Mouse (Mus musculus) forebrain, postnatal 0 days (tissue): ENCODE measurements around the gene Ccdc171. TPM values are rescaled to one million over a fixed set of nuclear protein-coding genes. Genes with fewer than 3 reads are reported as not detected.
"Not testable (repeated sequence)": the region's sequence is repeated elsewhere in the genome, so short reads cannot be mapped to it uniquely, and the experiment has no call there.

Experiments used
- ATAC-seq: fragments of 200-750 bp; cut with Nextera tagmentation; 2 replicates; pipeline ENCODE4 v1.8.0; 2017; ENCODE audit warnings: mild to moderate bottlenecking, moderate library complexity
- DNase-seq: peaks from one replicate; pipeline ENCODE4 v3.0.0-alpha.2; 2015
- H3K27ac ChIP-seq: fragments of 300-500 bp; sonication (generic); 2 replicates; pipeline ENCODE4 v1.5.1; 2014; ENCODE audit warnings: low read depth, mild to moderate bottlenecking, antibody characterized with exemption, low read length, moderate library complexity, mixed read lengths
- H3K27me3 ChIP-seq: fragments of 300-500 bp; sonication (generic); 2 replicates; pipeline ENCODE4 v1.6.1; 2014; ENCODE audit warnings: mild to moderate bottlenecking, low read length, mixed read lengths; ENCODE audit not compliant: insufficient read depth
- H3K36me3 ChIP-seq: fragments of 300-500 bp; sonication (generic); 2 replicates; pipeline ENCODE4 v1.6.1; 2014; ENCODE audit warnings: mild to moderate bottlenecking, moderate library complexity; ENCODE audit not compliant: insufficient read depth
- H3K4me1 ChIP-seq: fragments of 300-500 bp; sonication (generic); 2 replicates; pipeline ENCODE4 v1.6.1; 2014; ENCODE audit warnings: antibody characterized with exemption; ENCODE audit not compliant: insufficient read depth
- H3K4me2 ChIP-seq: fragments of 300-500 bp; sonication (generic); 2 replicates; pipeline ENCODE4 v1.6.1; 2014; ENCODE audit warnings: low read depth, mild to moderate bottlenecking, moderate library complexity
- H3K4me3 ChIP-seq: fragments of 300-500 bp; sonication (generic); 2 replicates; pipeline ENCODE4 v1.5.1; 2014; ENCODE audit warnings: low read depth, low read length, mixed read lengths
- H3K9ac ChIP-seq: fragments of 300-500 bp; sonication (generic); 2 replicates; pipeline ENCODE4 v1.6.1; 2014; ENCODE audit warnings: mild to moderate bottlenecking
- H3K9me3 ChIP-seq: fragments of 300-500 bp; sonication (generic); 2 replicates; pipeline ENCODE4 v1.6.1; 2016; ENCODE audit warnings: low read length
- CTCF ChIP-seq: sonication (generic); IDR thresholded peaks from 2 replicates; pipeline ENCODE4 v1.5.1; 2016; ENCODE audit warnings: antibody characterized with exemption, control low read depth, low read depth
- WGBS: fragments of 180-500 bp; shearing (Covaris S2); extraction: QIAGEN DNeasy Blood & Tissue Kit; methylation state at CpG from one replicate; pipeline ENCODE4 v1.1.7; 2014; 5-methylcytosine and 5-hydroxymethylcytosine counted together
- polyA plus RNA-seq: library from polyadenylated mRNA; unstranded; fragments of >200 nt; fragmentation: Nextera tagmentation; extraction: Ambion mirVana; gene quantifications from 2 replicates; pipeline ENCODE4 v1.2.1, GENCODE M21; 2015
- total RNA-seq: library from RNA; depleted of rRNA; stranded (reverse); fragments of >200 nt; gene quantifications from 2 replicates; pipeline ENCODE4 v1.2.3, GENCODE M21; 2014

Gene Ccdc171
- total and polyA plus RNA-seq, 2 experiments from 2014 or later, result 2.9 to 4.6 TPM

DNA sequence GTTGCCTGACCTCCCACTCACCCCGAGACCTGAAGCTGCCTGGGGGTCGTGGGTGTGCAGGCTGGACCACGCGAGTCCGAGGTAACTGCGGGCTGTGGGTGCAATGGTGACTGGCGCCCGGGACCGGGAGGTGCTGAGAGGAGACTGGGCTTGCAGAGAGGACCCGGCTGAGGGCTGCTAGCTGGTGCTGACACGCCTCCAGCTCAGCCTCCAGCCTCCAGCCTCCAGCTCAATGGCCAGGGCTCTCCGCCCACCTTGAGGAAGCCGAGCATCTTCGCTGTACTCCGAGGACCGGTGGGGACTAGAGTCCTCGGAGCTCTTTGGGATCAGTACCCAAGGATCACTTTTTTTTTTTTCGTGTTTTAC lies 328 bp downstream of the Ccdc171 start:
- no peak for TF ChIP-seq CTCF
- Histone ChIP-seq H3K9me3 (no peaks in the 10 kb centered on the region), H3K27me3 (no peaks in the 10 kb centered on the region), H3K4me1 (0 out of 2 replicates have a peak, but pooled peaks cover 5% of the 10 kb centered on the region), H3K9ac (peak overlapping the region; percentile 69), H3K27ac (peak overlapping the region; percentile 98; the same call in 1 of the 2 replicates), H3K4me3 (peak overlapping the region; percentile 48), H3K4me2 (peak overlapping the region; percentile 95), H3K36me3 (no peaks in the 10 kb centered on the region)
- DNase-seq, result no peak
- WGBS, result 2% methylated on average over 18 of the region's 18 CpGs
- peak; percentile 28 for ATAC-seq

DNA sequence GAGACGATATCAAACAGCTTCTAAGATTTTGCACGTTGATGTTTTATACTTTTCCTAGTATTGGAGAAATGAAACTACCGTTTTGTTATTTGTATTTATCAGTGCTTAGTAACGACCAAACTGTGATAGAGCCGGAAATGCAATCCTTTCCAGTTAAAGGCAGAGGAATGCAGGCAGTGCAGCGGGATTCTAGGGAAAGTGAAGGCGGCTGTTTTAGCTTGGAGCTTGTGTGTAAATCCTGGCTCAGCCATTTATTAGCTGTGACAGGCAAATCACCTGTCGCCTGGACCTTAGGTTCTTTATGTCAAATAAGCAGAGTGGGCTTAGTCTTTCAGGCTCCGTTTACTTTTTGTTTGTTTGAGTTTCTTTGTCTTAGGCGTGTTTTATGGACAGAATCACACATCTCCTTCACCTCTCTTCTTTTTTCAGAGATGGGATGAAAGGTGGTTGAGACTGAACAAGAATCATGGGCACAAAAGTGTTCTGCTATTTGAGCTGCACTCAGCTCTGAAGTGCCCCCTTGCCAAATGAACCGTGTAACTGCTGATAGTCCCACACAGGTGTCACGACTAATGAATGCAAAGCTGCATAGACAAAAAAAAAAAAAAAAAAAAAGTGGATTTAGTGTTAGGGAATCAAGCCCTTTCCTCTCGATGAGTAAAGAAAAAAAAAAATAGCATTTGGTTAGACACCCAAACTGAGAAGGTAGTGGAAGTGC lies 1.1 kb downstream of the Ccdc171 start:
- 5% methylated on average over 13 of the region's 13 CpGs for WGBS
- H3K4me2 ChIP-seq, result peak overlapping the region; percentile 95
- peak overlapping the region; percentile 31; the same call in 1 of the 2 replicates for H3K9ac ChIP-seq
- DNase-seq (no peak), ATAC-seq (no peak)
- H3K4me1 ChIP-seq, result 0 out of 2 replicates have a peak, but pooled peaks cover 5% of the 10 kb centered on the region
- no peaks in the 10 kb centered on the region for H3K9me3 ChIP-seq
- H3K4me3 ChIP-seq, result peak overlapping the region; percentile 48
- no peaks in the 10 kb centered on the region for H3K27me3 ChIP-seq
- no peaks in the 10 kb centered on the region for H3K36me3 ChIP-seq
- no peak overlapping the region for H3K27ac ChIP-seq
- TF ChIP-seq CTCF, result no peak

DNA sequence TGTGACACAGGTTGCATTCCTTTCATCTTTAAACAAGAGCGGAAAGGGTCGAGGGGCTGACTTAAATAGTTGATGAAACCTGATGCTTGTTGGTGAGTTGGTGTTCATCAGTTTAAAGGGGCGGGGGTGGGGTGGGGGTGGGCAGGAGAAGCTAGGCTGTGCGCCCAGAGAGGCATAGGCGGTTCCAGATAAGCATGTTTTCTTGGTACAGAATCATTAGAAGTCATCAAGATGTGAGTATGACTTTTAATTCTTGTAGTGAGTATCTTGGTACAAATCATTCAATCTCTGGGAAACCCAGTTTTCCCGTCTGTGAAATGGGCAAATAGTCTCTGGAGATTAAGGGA lies 1.6 kb downstream of the Ccdc171 start:
- WGBS, result 54% methylated on average over 6 of the region's 6 CpGs
- Histone ChIP-seq H3K4me3 (no peak overlapping the region), H3K9ac (no peak overlapping the region), H3K27ac (no peak overlapping the region), H3K4me1 (0 out of 2 replicates have a peak, but pooled peaks cover 5% of the 10 kb centered on the region), H3K4me2 (no peak overlapping the region), H3K27me3 (no peaks in the 10 kb centered on the region), H3K9me3 (no peaks in the 10 kb centered on the region), H3K36me3 (no peaks in the 10 kb centered on the region)
- no peak for DNase-seq
- no peak for TF ChIP-seq CTCF
- no peak for ATAC-seq

DNA sequence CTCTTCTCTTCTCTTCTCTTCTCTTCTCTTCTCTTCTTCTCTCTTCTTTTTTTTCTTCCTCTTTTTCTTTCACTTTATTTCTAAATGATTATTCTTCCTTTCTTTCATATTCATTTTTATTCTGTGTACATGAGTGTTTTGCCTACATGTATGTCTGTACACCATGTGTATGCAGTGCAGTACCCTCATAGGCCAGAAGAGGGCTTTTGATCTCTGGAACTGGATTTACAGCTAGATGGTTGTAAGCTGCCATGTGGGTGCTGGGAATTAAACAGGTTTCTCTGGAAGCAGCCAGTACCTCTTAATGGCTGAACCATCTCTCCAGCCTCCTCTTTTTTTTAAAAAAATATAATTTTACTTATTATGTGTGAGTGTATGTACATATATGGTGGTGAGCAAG lies 2.6 kb downstream of the Ccdc171 start:
- Histone ChIP-seq H3K9ac (no peak overlapping the region), H3K36me3 (no peaks in the 10 kb centered on the region), H3K27ac (no peak overlapping the region), H3K4me1 (0 out of 2 replicates have a peak, but pooled peaks cover 5% of the 10 kb centered on the region), H3K4me2 (no peak overlapping the region), H3K9me3 (no peaks in the 10 kb centered on the region), H3K4me3 (no peak overlapping the region), H3K27me3 (no peaks in the 10 kb centered on the region)
- DNase-seq (no peak), ATAC-seq (no peak)
- TF ChIP-seq CTCF, result peak; percentile 52

DNA sequence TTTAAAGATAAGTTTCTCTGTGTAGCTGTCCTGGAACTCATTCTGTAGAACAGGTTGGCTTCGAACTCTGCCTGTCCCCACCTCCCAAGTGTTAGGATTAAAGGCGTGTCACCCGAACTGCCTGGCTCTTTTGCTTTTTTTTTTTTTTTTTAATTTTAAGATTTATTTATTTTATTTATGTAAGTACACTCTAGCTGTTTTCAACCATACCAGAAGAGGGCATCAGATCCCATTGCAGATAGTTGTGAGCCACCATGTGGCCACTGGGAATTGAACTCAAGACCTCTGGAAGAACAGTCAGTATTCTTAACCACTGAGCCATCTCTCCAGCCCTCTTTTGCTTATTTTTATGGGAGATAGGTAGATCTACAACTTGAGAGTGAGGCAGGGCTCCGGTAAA lies 4.7 kb downstream of the Ccdc171 start:
- not testable (repeated sequence) for H3K36me3 ChIP-seq, H3K27ac ChIP-seq, DNase-seq, H3K4me1 ChIP-seq, H3K4me2 ChIP-seq, H3K9ac ChIP-seq, H3K27me3 ChIP-seq, ATAC-seq, H3K9me3 ChIP-seq, H3K4me3 ChIP-seq
- WGBS, result 96% methylated on average over 4 of the region's 4 CpGs

DNA sequence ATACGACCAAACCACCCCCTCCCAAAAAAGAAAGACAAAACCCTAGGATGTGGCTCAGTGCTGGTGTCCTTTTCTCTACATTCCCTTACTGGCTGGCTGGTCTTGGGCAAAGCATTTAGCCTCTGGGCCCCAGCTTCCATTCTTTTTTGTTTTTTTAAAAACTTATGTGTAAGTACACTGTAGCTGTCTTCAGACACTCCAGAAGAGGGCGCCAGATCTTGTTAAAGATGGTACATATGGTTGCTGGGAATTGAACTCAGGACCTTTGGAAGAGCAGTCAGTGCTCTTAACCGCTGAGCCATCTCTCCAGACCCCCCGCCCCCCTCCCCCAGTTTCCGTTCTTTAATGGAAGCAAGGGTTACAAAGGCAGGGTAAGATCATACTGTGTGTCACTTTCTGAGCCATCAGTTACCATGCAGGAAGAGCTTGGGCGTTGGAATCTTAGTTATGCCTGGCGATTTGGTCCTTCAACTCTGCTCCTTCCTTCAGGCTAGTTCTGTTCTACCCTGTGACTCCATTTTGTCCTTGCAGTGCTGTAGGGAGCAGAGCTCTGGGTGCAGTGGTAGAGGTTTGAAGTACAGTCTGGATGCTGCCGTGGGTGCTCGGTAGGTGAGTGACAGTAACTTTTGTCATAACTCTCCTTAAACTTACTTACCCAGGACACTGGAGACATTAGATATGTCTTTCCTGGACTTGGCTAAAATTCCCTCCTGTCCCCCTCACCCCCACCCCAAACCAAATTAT lies 8.0 kb downstream of the Ccdc171 start:
- Histone ChIP-seq H3K36me3 (no peaks in the 10 kb centered on the region), H3K9ac (no peak overlapping the region), H3K9me3 (no peaks in the 10 kb centered on the region), H3K27ac (no peak overlapping the region), H3K4me3 (no peak overlapping the region), H3K4me2 (no peak overlapping the region), H3K4me1 (no peaks in the 10 kb centered on the region), H3K27me3 (no peaks in the 10 kb centered on the region)
- DNase-seq, result no peak
- no peak for ATAC-seq
- TF ChIP-seq CTCF, result 0 out of 2 replicates have a peak, but pooled peaks have one; percentile 9
- WGBS, result 89% methylated on average over 9 of the region's 9 CpGs

DNA sequence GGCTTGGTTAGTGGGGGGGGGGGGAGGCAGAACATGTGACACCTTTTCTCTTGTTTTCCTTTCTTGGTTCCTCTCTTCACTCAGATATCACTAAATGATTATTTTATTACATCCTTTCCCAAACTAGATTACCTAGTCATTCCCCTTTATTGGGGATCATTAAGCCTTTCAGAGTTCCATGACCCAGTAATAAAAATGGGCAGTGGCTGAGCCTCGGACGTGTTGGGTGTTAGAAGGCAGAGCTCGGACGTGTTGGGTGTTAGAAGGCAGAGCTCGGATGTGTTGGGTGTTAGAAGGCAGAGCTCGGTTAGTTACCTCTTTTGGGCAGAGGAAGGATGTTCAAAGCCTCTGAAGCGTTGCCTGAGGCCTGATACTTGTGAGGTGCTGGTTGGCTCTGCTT lies 8.7 kb downstream of the Ccdc171 start:
- ATAC-seq (no peak), DNase-seq (no peak)
- no peaks in the 10 kb centered on the region for H3K36me3 ChIP-seq
- TF ChIP-seq CTCF, result no peak
- no peak overlapping the region for H3K27ac ChIP-seq
- no peak overlapping the region for H3K4me2 ChIP-seq
- H3K4me3 ChIP-seq, result no peak overlapping the region
- H3K27me3 ChIP-seq, result no peaks in the 10 kb centered on the region
- WGBS, result 88% methylated on average over 7 of the region's 7 CpGs
- H3K9ac ChIP-seq, result no peak overlapping the region
- H3K9me3 ChIP-seq, result no peaks in the 10 kb centered on the region
- H3K4me1 ChIP-seq, result no peaks in the 10 kb centered on the region
